Mouse (Mus musculus) cerebellum, adult 11 months (tissue): ENCODE results near the gene Mapk8ip2.

Experiments
- DNase-seq: peaks from one replicate; pipeline ENCODE4 v3.0.0; 2022

Mapk8ip2 gene

GRCm38 (mm10) chr15:89494970-89495369 is 41.3 kb downstream of the Mapk8ip2 start:
- no peak for DNase-seq

GRCm38 (mm10) chr15:89496131-89496530 is 42.4 kb downstream of the Mapk8ip2 start:
- no peak for DNase-seq

GRCm38 (mm10) chr15:89496841-89497240 is 43.1 kb downstream of the Mapk8ip2 start:
- no peak for DNase-seq

- DNase-seq: no peak
Observed at GRCm38 (mm10) chr15:89497391-89498048, 43.8 kb downstream of the Mapk8ip2 start.

- DNase-seq: peak; percentile 54
Observed at GRCm38 (mm10) chr15:89498049-89498960, 44.6 kb downstream of the Mapk8ip2 start.

GRCm38 (mm10) chr15:89498961-89499688 is 45.4 kb downstream of the Mapk8ip2 start, which contains the start of gene Shank3:
Gene Shank3 (plus strand): TSS chr15:89499623.
- no peak for DNase-seq

GRCm38 (mm10) chr15:89499784-89500220 is 46.1 kb downstream of the Mapk8ip2 start:
- DNase-seq: peak; percentile 55

GRCm38 (mm10) chr15:89500221-89500791 is 46.6 kb downstream of the Mapk8ip2 start:
- DNase-seq: peak; percentile 44

GRCm38 (mm10) chr15:89501321-89501720 is 47.6 kb downstream of the Mapk8ip2 start:
- no peak for DNase-seq

GRCm38 (mm10) chr15:89504838-89505237 is 51.1 kb downstream of the Mapk8ip2 start:
- DNase-seq: no peak

- DNase-seq: no peak
Observed at GRCm38 (mm10) chr15:89507751-89508150, 54.0 kb downstream of the Mapk8ip2 start.

GRCm38 (mm10) chr15:89512679-89513078 is 59.0 kb downstream of the Mapk8ip2 start:
- DNase-seq: no peak
